Mouse (Mus musculus) liver, embryonic 14.5 days (tissue): ENCODE results near the gene Ttbk2. TPM values are rescaled to one million over a fixed set of nuclear protein-coding genes. Genes with fewer than 3 reads are reported as not detected.

Experiments
- ATAC-seq: fragments of 200-750 bp; cut with Nextera tagmentation; 2 replicates; pipeline ENCODE4 v1.8.0; 2017; ENCODE audit warnings: moderate number of reproducible peaks, mild to moderate bottlenecking, moderate library complexity; ENCODE audit not compliant: insufficient read depth
- DNase-seq, 3 experiments: peaks; one replicate each; pipeline ENCODE4 v3.0.0-alpha.2; 2012 to 2013; ENCODE audit warnings: low read depth in 3 of 3, low spot score in 3 of 3
- H3K27ac ChIP-seq: fragments of 300-500 bp; sonication (generic); 2 replicates; pipeline ENCODE4 v1.5.1; 2014; ENCODE audit warnings: moderate library complexity, mild to moderate bottlenecking, control low read depth, inconsistent platforms
- H3K27me3 ChIP-seq: fragments of 300-500 bp; sonication (generic); 2 replicates; pipeline ENCODE4 v1.6.1; 2014; ENCODE audit warnings: mild to moderate bottlenecking, low read length, moderate library complexity; ENCODE audit not compliant: control insufficient read depth, insufficient read depth
- H3K36me3 ChIP-seq: fragments of 300-500 bp; sonication (generic); replicated peaks from 2 replicates; pipeline ENCODE4 v1.6.1; 2014; ENCODE audit warnings: low read depth; ENCODE audit not compliant: control insufficient read depth, insufficient read depth
- H3K4me1 ChIP-seq, 2 experiments: fragments of 200-500 bp in 1 of 2; fragments of 300-500 bp in 1 of 2; sonication (generic) in 1 of 2; replicated peaks; 2 replicates each; pipeline ENCODE4 v1.6.1; 2012 to 2014; ENCODE audit warnings: antibody characterized with exemption in 1 of 2, inconsistent platforms in 1 of 2, low read length in 1 of 2; ENCODE audit not compliant: control insufficient read depth in 2 of 2, insufficient read depth in 2 of 2
- H3K4me2 ChIP-seq: fragments of 300-500 bp; sonication (generic); 2 replicates; pipeline ENCODE4 v1.6.1; 2014; ENCODE audit warnings: low read depth, mild to moderate bottlenecking, control low read depth, moderate library complexity
- H3K4me3 ChIP-seq, 2 experiments: fragments of 200-500 bp in 1 of 2; fragments of 300-500 bp in 1 of 2; sonication (generic) in 1 of 2; 2 replicates each; pipeline ENCODE4 v1.5.1; 2012 to 2014; ENCODE audit warnings: low read depth in 2 of 2, low read length in 2 of 2, mild to moderate bottlenecking in 2 of 2, control low read depth in 1 of 2, inconsistent platforms in 1 of 2, moderate library complexity in 1 of 2; ENCODE audit not compliant: insufficient read depth in 1 of 2
- H3K9ac ChIP-seq: fragments of 300-500 bp; sonication (generic); replicated peaks from 2 replicates; pipeline ENCODE4 v1.6.1; 2014; ENCODE audit warnings: mild to moderate bottlenecking, control low read depth, moderate library complexity
- H3K9me3 ChIP-seq: fragments of 300-500 bp; sonication (generic); 2 replicates; pipeline ENCODE4 v1.6.1; 2016; ENCODE audit warnings: low read length, mixed read lengths; ENCODE audit not compliant: control insufficient read depth
- CTCF ChIP-seq: IDR thresholded peaks from 2 replicates; pipeline ENCODE4 v1.5.1; 2016; ENCODE audit warnings: antibody characterized with exemption, low read depth, control low read depth
- EP300 ChIP-seq: IDR thresholded peaks from 2 replicates; pipeline ENCODE4 v1.6.1; 2016; ENCODE audit warnings: antibody characterized with exemption, low read depth
- WGBS: fragments of 180-500 bp; shearing (Covaris S2); extraction: QIAGEN DNeasy Blood & Tissue Kit; methylation state at CpG from one replicate; pipeline ENCODE4 v1.1.7; 2014; ENCODE audit not compliant: insufficient replicate concordance; 5-methylcytosine and 5-hydroxymethylcytosine counted together
- polyA plus RNA-seq, 2 experiments: library from polyadenylated mRNA; depleted of rRNA in 1 of 2; stranded (reverse) in 1 of 2; unstranded in 1 of 2; fragments of >200 nt; fragmentation: Nextera tagmentation in 1 of 2; extraction: Ambion mirVana in 1 of 2; gene quantifications; 2 replicates each; pipeline versions ENCODE4 v1.2.1 to v1.2.3; 2012 to 2014

The Ttbk2 gene
- polyA plus RNA-seq, 2 experiments: 0.42 to 0.81 TPM

- Histone ChIP-seq H3K9me3 (no peaks in the 10 kb centered on the region), H3K27me3 (no peaks in the 10 kb centered on the region), H3K4me3 (no peak overlapping the region), H3K9ac (no peak overlapping the region), H3K27ac (no peak overlapping the region), H3K4me1 (peaks cover 7 to 10% of the 10 kb centered on the region in 2 experiments), H3K36me3 (no peaks in the 10 kb centered on the region), H3K4me2 (no peak overlapping the region)
- no peak for ATAC-seq
- TF ChIP-seq EP300 (no peak), CTCF (no peak)
- WGBS: 59% methylated on average over 3 of the region's 3 CpGs
- DNase-seq: no peak
Measured at GRCm38 (mm10) chr2:120853151-120853550, 2.7 kb upstream of the Ttbk2 start.

DNA sequence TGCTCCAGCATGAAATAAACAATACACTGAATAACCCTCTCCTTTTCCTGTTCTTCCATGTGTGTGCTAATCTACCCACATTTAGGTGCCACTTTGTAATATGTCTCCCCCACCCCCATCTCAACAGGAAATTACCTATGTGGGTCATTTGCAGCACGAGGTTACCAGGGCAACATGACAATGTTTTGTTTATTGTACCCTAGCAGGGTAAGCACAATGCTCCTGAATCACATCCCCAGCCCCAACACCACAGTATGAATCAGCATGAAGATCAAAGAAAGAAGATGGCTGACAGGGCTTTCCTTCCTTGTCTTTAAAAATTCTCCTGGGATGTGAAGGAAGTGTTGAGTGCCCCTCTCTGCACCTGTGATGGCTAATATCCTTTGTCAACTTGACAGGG, 2.2 kb upstream of the Ttbk2 start:
- H3K4me1 ChIP-seq: peaks cover 7 to 10% of the 10 kb centered on the region in 2 experiments
- H3K4me3 ChIP-seq: no peak overlapping the region
- no peak overlapping the region for H3K27ac ChIP-seq
- no peak for DNase-seq
- no peak for ATAC-seq
- TF ChIP-seq EP300: no peak
- no peak for TF ChIP-seq CTCF
- H3K4me2 ChIP-seq: no peak overlapping the region
- no peak overlapping the region for H3K9ac ChIP-seq
- no peaks in the 10 kb centered on the region for H3K36me3 ChIP-seq
- no peaks in the 10 kb centered on the region for H3K27me3 ChIP-seq
- WGBS: 16% methylated on average over 1 of the region's 1 CpGs
- no peaks in the 10 kb centered on the region for H3K9me3 ChIP-seq

DNA sequence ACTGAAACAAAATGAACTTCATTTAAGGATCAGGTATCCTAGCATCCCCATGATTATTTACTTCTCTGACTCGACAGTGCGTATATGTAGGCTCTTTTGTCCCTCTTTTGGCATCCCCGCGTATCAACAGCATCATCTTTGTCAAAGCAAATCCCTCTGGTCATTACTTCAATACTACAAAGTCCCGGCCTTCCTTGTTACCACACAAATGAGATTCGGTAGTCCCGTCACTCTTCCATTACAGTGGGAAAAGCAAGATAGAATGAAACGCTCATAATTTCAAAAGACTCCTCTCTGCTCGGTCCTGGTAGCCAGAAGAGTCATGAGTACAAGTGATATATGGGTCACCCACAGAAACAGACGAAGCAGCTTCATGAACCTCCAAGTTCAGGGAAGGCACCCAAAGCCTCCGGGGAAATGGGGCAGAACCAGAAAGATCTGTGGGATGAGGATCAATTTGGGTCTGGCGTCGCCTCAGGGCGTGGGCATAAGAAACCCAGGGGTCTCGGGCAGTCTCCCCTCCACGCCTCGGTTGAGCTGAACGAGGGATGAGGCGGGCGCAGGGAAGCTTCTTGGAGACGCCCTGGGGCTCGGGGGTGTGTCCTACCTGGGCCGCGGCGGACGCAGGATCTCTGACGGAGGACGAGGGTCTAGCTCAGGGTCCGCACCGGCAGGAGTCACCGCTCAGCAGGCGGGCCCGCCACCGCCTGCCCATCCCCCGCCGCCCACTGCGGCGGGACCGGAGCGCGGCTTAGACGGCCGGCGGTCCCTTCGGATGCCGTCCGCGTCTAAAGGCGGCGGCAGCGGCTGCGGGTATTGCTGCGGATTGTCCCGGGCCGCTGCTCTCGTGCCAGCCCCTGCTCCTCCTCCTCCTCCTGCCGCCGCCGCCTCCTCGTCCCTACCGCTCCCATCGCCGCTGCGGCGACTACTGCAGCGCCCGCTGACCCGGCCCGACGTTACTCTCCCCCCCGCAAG, 668 bp downstream of the Ttbk2 start, which contains the start of gene Cdan1:
Cdan1 (minus strand) TSS at position 680 of the 975 bp plus-strand sequence.
- H3K9ac ChIP-seq: peak within 1 kb of the TSS; percentile 77
- H3K27me3 ChIP-seq: no peaks in the 10 kb centered on the region
- peak within 1 kb of the TSS; percentile 21; the same call in 1 of the 2 replicates for H3K27ac ChIP-seq
- peak within 1 kb of the TSS; percentile 95 for H3K4me2 ChIP-seq
- H3K9me3 ChIP-seq: no peaks in the 10 kb centered on the region
- H3K4me1 ChIP-seq: peaks cover 10 to 14% of the 10 kb centered on the region in 2 experiments
- no peak for TF ChIP-seq EP300
- no peak for TF ChIP-seq CTCF
- peak within 1 kb of the TSS; percentile 89 to 90 for H3K4me3 ChIP-seq
- peak; percentile 73 for ATAC-seq
- H3K36me3 ChIP-seq: no peaks in the 10 kb centered on the region
- peak; percentile 33 to 40 (median 37) for DNase-seq
- 1% methylated on average over 70 of the region's 71 CpGs for WGBS

- ATAC-seq (no peak), DNase-seq (peak in 2 of 3 experiments; percentile 41 to 48)
- Histone ChIP-seq H3K9me3 (no peaks in the 10 kb centered on the region), H3K27me3 (no peaks in the 10 kb centered on the region), H3K4me2 (no peak overlapping the region), H3K27ac (no peak overlapping the region), H3K4me1 (peaks cover 5 to 14% of the 10 kb centered on the region in 2 experiments), H3K36me3 (no peaks in the 10 kb centered on the region), H3K9ac (no peak overlapping the region), H3K4me3 (no peak overlapping the region)
- 71% methylated on average over 1 of the region's 1 CpGs for WGBS
- TF ChIP-seq CTCF: no peak
Measured at GRCm38 (mm10) chr2:120845280-120845679, 5.1 kb downstream of the Ttbk2 start.

DNA sequence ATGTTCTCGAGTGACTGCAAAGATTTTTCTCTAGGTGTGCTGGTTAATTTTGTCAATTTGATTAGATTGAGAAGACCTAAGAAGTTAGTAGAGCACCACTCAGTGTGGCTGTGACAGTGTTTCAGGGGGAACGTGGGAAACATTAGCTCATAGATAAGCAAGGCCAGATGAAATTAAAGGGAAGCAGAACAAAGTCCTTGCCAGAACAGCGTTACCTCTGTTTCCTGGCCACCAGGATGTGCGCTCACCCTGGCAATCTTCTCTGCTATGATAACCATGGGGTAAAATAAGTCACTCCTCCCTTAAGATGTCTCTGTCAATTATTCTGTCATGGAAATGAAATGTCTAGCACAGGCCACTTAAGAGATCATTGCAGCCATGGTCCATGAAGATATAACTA, 6.4 kb downstream of the Ttbk2 start:
- H3K27me3 ChIP-seq: no peaks in the 10 kb centered on the region
- TF ChIP-seq EP300 (no peak), CTCF (no peak)
- H3K9me3 ChIP-seq: no peaks in the 10 kb centered on the region
- H3K27ac ChIP-seq: no peak overlapping the region
- peaks cover 3 to 9% of the 10 kb centered on the region in 2 experiments; a peak in 3 of 4 replicates for H3K4me1 ChIP-seq
- no peak overlapping the region for H3K4me2 ChIP-seq
- no peak overlapping the region for H3K4me3 ChIP-seq
- H3K9ac ChIP-seq: no peak overlapping the region
- ATAC-seq: no peak
- DNase-seq: no peak
- H3K36me3 ChIP-seq: no peaks in the 10 kb centered on the region
- 28% methylated on average over 4 of the region's 4 CpGs for WGBS
